22 mouse cellular contexts compared by ENCODE assay signal in the genomic region with DNA sequence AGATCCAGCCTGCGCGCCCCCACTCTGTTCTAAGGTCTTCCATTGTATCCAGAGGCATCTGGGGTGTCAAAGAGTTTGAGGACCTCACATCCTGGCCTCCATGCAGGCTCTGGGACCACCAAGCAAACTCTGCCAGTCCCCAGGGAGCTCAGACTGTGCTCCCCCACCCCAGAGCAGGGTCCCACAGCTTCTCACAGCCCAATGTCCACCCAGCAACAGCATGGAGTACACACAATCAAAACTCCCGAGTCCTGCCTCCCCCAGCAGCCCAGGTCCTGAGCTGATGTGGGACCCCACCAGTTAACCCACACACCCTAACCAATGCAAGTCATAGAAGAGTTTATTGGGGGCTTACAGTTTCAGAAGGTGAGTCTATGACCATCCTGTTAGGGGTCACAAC.
DNase-seq lines count a peak whose midpoint lies in the region; ATAC-seq lines count a peak whose summit lies in the region.
"Had no signal": no experiment of that assay in that cellular context is flagged by ENCODE, and none has a peak within 500 bp of the region (broad histone marks: within the 10 kb centered on the region; RNA-seq: fewer than 3 reads in every experiment).

No protein-coding gene starts in this region.

- 89% methylated on average over 3 of the region's 3 CpGs for WGBS in intestine, embryonic 14.5 days
- WGBS in intestine, embryonic 16.5 days = 86% methylated on average over 3 of the region's 3 CpGs
- 95% methylated on average over 3 of the region's 3 CpGs for whole genome bisulfite sequencing in limb, embryonic 10.5 days

- no peak overlapping the region for H3K27ac ChIP-seq in intestine, embryonic 14.5 days (ENCODE audit: low read depth)
- H3K27ac ChIP-seq in intestine, embryonic 16.5 days (ENCODE audit: low read length) = no peak overlapping the region
- H3K27ac ChIP-seq in limb, embryonic 10.5 days = no peak overlapping the region
- H3K27ac ChIP-seq: embryonic facial prominence, embryonic 15.5 days; forebrain, embryonic 10.5 days; gastrocnemius, adult 2 months; heart, embryonic 15.5 days; hindbrain, embryonic 13.5 days; hindbrain, postnatal 0 days had no signal

- DNase-seq in intestine, embryonic 14.5 days (ENCODE audit: low spot score) = peak; percentile 37
- DNase-seq in spleen, postnatal 4 days (ENCODE audit: low spot score in 2 of 2) = peak; percentile 9 to 49
- no peak for DNase-seq in spleen, postnatal 14 days (ENCODE audit: low spot score in 2 of 2)
- peak; percentile 23 for DNase-seq in limb, embryonic 10.5 days (ENCODE audit: low spot score)
- DNase-seq: adrenal gland, adult 8-10 months; adrenal gland, postnatal 36 days; cerebellum, adult 2 months; cerebellum, postnatal 10 days; gastrocnemius, adult 2 months; gastrocnemius, postnatal 25 days had no signal

- H3K36me3 ChIP-seq in intestine, embryonic 14.5 days (ENCODE audit: control insufficient read depth, insufficient read depth, low read length) = no peaks in the 10 kb centered on the region
- no peaks in the 10 kb centered on the region for H3K36me3 ChIP-seq in intestine, embryonic 16.5 days (ENCODE audit: control insufficient read depth, insufficient read depth, low read length)
- no peaks in the 10 kb centered on the region for H3K36me3 ChIP-seq in limb, embryonic 10.5 days
- H3K36me3 ChIP-seq: embryonic facial prominence, embryonic 15.5 days; forebrain, embryonic 10.5 days; G1E; heart, embryonic 15.5 days; hindbrain, embryonic 13.5 days had no signal

- H3K9me3 ChIP-seq in intestine, embryonic 14.5 days (ENCODE audit: control insufficient read depth, low read length) = no peaks in the 10 kb centered on the region
- no peaks in the 10 kb centered on the region for H3K9me3 ChIP-seq in intestine, embryonic 16.5 days (ENCODE audit: control insufficient read depth, low read length)
- no peaks in the 10 kb centered on the region for H3K9me3 ChIP-seq in limb, embryonic 10.5 days (replicated peaks)
- H3K9me3 ChIP-seq: embryonic facial prominence, embryonic 15.5 days; forebrain, embryonic 10.5 days; G1E; heart, embryonic 15.5 days; hindbrain, embryonic 13.5 days had no signal

- no peak overlapping the region for H3K4me2 ChIP-seq in intestine, embryonic 14.5 days (ENCODE audit: low read length)
- H3K4me2 ChIP-seq in intestine, embryonic 16.5 days (ENCODE audit: low read depth, low read length) = no peak overlapping the region
- H3K4me2 ChIP-seq: embryonic facial prominence, embryonic 15.5 days; heart, embryonic 11.5 days; heart, embryonic 15.5 days; hindbrain, embryonic 13.5 days had no signal

- ATAC-seq in intestine, embryonic 14.5 days (replicated peaks; ENCODE audit: low FRiP score, low TSS enrichment, low read depth) = no peak
- ATAC-seq in intestine, embryonic 16.5 days = no peak
- no peak for ATAC-seq in granulocyte monocyte progenitor cell, adult 5-6 weeks (replicated peaks; ENCODE audit: poor library complexity, severe bottlenecking)
- ATAC-seq: CD4-positive, CD25-positive, alpha-beta regulatory T cell, adult 4 months; forebrain, embryonic 14.5 days; hindbrain, postnatal 0 days had no signal

- H3K4me3 ChIP-seq in intestine, embryonic 14.5 days (ENCODE audit: low read depth, low read length) = no peak overlapping the region
- H3K4me3 ChIP-seq in intestine, embryonic 16.5 days (ENCODE audit: low read length) = no peak overlapping the region
- no peak overlapping the region for H3K4me3 ChIP-seq in limb, embryonic 10.5 days
- H3K4me3 ChIP-seq: embryonic facial prominence, embryonic 15.5 days; erythroblast, embryonic 14.5 days; forebrain, embryonic 10.5 days; gastrocnemius, adult 2 months; heart, embryonic 15.5 days; hindbrain, embryonic 13.5 days had no signal

- no peaks in the 10 kb centered on the region for H3K27me3 ChIP-seq in intestine, embryonic 14.5 days (replicated peaks; ENCODE audit: control insufficient read depth, insufficient read depth, low read length)
- H3K27me3 ChIP-seq in intestine, embryonic 16.5 days (replicated peaks; ENCODE audit: control insufficient read depth, insufficient read depth, low read length) = no peaks in the 10 kb centered on the region
- no peaks in the 10 kb centered on the region for H3K27me3 ChIP-seq in limb, embryonic 10.5 days (ENCODE audit: low read depth, poor library complexity, severe bottlenecking)
- H3K27me3 ChIP-seq: embryonic facial prominence, embryonic 15.5 days; heart, embryonic 15.5 days; hindbrain, embryonic 13.5 days had no signal

- no peaks in the 10 kb centered on the region for H3K4me1 ChIP-seq in intestine, embryonic 14.5 days (replicated peaks; ENCODE audit: control insufficient read depth, insufficient read depth, low read length)
- no peaks in the 10 kb centered on the region for H3K4me1 ChIP-seq in intestine, embryonic 16.5 days (ENCODE audit: control insufficient read depth, insufficient read depth, low read length)
- H3K4me1 ChIP-seq in limb, embryonic 10.5 days = peaks cover 3% of the 10 kb centered on the region; the same call in 1 of the 2 replicates
- H3K4me1 ChIP-seq: embryonic facial prominence, embryonic 15.5 days; forebrain, embryonic 10.5 days; hindbrain, embryonic 13.5 days had no signal

- no peak overlapping the region for H3K9ac ChIP-seq in intestine, embryonic 14.5 days (ENCODE audit: low read length)
- H3K9ac ChIP-seq in intestine, embryonic 16.5 days (ENCODE audit: low read depth, low read length) = no peak overlapping the region
- H3K9ac ChIP-seq: embryonic facial prominence, embryonic 15.5 days; heart, embryonic 15.5 days; hindbrain, embryonic 13.5 days had no signal

Comparison
In these comparisons a context has a peak if more than half of its experiments do, and no peak if none do; other contexts are left out.
1. DNase-seq: peak in intestine, embryonic 14.5 days (single experiment), spleen, postnatal 4 days (2 of 2) and limb, embryonic 10.5 days (single experiment); none in spleen, postnatal 14 days (0 of 2).